Mouse (Mus musculus) T-helper 2 cell (primary cell): ENCODE results near the gene Phykpl.

Experiments
- in situ Hi-C: fragments of 300-600 bp; cut with MboI, MseI; formaldehyde crosslinking; loops from one replicate; pipeline ENCODE4 v1.15.1; 2025; ENCODE audit warnings: high pct_unique_total_duplicates

Gene Phykpl

GRCm38 (mm10) chr11:51640748-51641147, 56.2 kb downstream of the Phykpl start:
- in situ Hi-C loops: loop anchor here (5.0 kb wide), 1 partner anchor 47 kb away; the partner anchor contains the start of gene 0610009B22Rik

GRCm38 (mm10) chr11:51643202-51643601, 58.6 kb downstream of the Phykpl start:
- in situ Hi-C loops: loop anchor here (5.0 kb wide), 1 partner anchor 44 kb away; the partner anchor contains the start of gene 0610009B22Rik

GRCm38 (mm10) chr11:51643761-51644160, 59.2 kb downstream of the Phykpl start:
- in situ Hi-C loops: loop anchor here (5.0 kb wide), 1 partner anchor 44 kb away; the partner anchor contains the start of gene 0610009B22Rik

- in situ Hi-C loops: loop anchor here (5.0 kb wide), 1 partner anchor 43 kb away; the partner anchor contains the start of gene 0610009B22Rik
Measured at GRCm38 (mm10) chr11:51644217-51644616, 59.7 kb downstream of the Phykpl start.

DNA sequence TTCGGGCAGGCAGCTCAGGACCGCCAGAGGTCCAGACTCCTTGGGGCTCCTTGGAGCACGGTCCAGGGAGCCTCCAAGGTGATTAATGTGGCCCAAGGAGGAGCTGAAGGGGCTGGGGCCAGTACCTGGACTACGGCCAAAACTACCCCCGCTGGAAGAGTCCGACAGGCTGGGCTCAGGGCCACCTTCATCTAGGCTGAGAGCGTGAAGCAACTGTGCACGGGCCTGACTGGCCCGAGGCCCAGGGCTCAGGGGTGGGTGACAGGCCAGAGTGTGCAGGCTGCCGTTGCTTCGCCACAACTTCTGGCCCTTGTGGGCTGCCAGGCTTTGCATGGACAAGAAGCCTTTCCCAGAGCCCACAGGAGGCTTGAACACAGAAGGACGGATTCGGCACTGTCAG, 60.7 kb downstream of the Phykpl start:
- in situ Hi-C loops: no loop called here

DNA sequence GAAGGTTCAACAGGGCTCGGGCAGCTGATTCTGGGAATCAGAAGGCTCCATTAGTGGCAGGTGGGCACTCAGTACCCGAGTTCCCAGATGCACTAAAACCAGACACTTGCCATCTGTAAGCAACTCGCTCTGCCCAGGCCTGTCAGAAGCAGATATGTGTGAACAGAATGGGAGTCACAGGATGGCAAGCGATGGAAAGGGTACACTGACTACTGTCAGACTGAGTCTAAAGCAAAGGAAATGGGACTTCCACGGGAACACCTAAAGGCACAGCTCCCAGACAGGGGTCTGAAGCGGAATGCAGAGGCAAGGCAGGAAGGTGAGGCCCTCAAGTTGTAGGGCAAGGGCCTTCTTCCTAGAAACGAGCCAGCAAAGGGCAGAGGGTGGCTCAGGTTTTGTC, 61.7 kb downstream of the Phykpl start:
- in situ Hi-C loops: no loop called here

GRCm38 (mm10) chr11:51646751-51647667, 62.5 kb downstream of the Phykpl start:
- in situ Hi-C loops: no loop called here

- in situ Hi-C loops: no loop called here
Measured at GRCm38 (mm10) chr11:51648566-51648965, 64.0 kb downstream of the Phykpl start.

GRCm38 (mm10) chr11:51649111-51649888, 64.7 kb downstream of the Phykpl start:
- in situ Hi-C loops: no loop called here

DNA sequence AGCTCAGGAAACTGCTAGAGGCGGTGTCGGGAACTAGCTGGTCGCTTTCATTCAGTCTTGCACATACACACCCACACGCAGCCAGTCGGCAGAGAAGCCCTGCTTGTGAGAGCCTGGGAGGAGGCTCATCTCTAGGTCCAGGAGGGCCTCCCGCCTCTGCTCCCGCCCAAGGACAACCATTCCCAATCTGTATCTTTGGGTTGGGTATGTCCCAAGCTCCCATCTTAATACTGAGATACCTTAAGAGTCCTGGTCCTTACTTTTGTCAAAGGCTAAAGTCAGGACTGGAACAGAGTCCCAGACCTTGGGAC, 65.3 kb downstream of the Phykpl start:
- in situ Hi-C loops: no loop called here

- in situ Hi-C loops: no loop called here
Measured at GRCm38 (mm10) chr11:51650261-51650660, 65.7 kb downstream of the Phykpl start.

DNA sequence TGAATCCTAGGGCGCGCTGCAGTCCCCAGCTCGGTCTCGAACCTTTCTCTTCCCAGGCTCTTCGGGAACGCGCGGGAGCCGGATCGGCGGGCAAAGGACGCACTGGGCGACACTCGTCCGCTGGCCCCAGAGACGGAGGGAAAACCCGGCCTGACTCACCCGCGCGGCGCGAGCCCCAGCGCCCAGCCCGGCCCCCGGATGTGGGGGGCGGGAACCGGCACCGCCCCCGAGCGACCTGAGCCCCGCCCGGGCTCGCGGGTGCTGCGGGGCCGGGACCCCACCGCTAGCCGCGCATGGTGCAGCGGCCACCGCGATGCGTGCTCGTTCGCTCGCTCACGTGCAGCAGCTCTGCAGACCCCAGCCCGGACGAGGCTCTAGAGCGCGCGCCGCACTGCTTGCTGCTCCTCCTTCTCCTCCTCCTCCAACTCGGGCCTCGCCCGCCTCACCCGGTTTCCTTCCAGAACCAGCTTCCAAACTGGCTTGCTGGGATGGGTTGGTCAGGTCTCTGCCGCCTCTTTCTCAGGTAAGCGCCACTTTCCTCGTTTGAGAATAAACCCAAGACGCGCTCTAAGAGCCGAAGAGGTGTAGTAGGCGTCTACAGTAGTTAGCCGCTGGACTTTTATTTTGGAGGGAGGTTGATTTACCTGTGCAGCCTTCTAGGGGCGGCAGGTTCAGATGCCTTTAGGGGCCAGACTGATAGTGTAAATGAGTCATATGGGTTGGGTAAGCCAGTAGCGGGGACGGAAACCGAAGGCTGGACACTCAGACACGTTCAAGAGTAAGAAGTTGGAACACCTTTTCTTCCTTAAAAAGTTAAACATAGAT, 66.3 kb downstream of the Phykpl start, which contains the start of the genes N4bp3 and D930048N14Rik:
Gene N4bp3, minus strand, starts transcription at position 152 of the 825 bp plus-strand sequence.
Gene D930048N14Rik, plus strand, starts transcription at position 264 of the 825 bp plus-strand sequence.
- in situ Hi-C loops: no loop called here

GRCm38 (mm10) chr11:51652889-51653418, 68.4 kb downstream of the Phykpl start:
- in situ Hi-C loops: no loop called here

DNA sequence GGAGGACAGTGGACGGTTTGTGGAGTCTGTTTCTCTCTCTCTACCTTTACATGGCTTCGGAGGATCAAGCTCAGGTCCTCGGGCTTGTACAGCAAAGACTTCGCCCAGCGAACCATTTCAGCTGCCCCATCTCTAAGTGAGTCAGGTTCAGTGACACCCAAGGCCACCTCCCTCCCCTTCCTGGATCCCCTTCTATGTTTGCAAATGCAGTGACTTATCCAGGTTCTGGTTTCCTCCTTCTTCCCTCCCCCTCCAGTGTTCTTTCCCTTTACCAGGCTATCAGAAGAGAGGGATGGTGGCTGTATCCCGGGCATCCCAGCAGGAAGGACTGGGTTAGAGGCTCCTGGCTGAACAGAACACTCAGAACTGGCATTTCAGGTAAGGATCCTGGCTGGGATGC, 69.2 kb downstream of the Phykpl start:
- in situ Hi-C loops: no loop called here
